Mouse (Mus musculus) cortical plate, adult 2 months (tissue): ENCODE measurements around the gene Jarid2.

ENCODE experiments used
- CTCF ChIP-seq: fragments of 200-500 bp; IDR thresholded peaks from 2 replicates; pipeline ENCODE4 v1.5.1; 2011; ENCODE audit warnings: mild to moderate bottlenecking, control low read depth, low read length; ENCODE audit not compliant: insufficient read depth; ENCODE audit errors: extremely low read depth
- POLR2A ChIP-seq: fragments of 200-500 bp; IDR thresholded peaks from 2 replicates; pipeline ENCODE4 v1.6.1; 2011; ENCODE audit warnings: mild to moderate bottlenecking, low read length, control low read depth; ENCODE audit not compliant: insufficient read depth; ENCODE audit errors: extremely low read depth

- TF ChIP-seq POLR2A (no peak), CTCF (peak; percentile 65)
Measured at GRCm38 (mm10) chr13:44804876-44805275, 75.6 kb downstream of the Jarid2 start.
